Mouse (Mus musculus): ENCODE data around the gene Rap1b.

Rap1b gene

DNA sequence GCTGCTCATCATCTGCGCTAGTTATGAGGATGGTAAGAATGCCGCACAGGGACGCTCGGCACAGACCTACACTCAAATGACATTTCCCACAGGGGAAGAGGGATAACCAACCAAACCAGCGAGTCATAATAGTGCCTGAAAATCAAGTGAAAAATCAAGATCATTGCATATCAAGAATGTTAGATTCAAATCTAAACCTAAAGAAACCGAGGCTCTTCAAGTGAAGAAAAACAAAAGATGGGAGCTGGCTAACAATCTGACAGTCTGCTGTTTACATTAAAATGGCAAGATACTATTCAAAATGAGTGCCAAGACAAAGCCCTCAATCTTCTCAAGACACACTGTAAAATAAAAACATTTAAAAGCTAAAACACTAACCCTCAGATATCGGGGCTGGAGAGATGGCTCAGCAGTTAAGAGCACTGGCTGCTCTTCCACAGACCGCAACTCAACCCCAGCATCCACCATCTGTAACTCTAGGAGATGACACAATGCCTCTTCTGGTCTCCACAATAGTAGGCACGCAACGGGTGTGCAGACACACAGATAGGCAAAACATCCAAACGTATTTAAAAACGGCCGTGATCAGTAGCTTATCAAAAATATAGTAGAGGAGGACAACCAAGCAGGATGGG is 61.9 kb downstream of the Rap1b start:
- no peak for DNase-seq (ENCODE audit: low spot score)

DNA sequence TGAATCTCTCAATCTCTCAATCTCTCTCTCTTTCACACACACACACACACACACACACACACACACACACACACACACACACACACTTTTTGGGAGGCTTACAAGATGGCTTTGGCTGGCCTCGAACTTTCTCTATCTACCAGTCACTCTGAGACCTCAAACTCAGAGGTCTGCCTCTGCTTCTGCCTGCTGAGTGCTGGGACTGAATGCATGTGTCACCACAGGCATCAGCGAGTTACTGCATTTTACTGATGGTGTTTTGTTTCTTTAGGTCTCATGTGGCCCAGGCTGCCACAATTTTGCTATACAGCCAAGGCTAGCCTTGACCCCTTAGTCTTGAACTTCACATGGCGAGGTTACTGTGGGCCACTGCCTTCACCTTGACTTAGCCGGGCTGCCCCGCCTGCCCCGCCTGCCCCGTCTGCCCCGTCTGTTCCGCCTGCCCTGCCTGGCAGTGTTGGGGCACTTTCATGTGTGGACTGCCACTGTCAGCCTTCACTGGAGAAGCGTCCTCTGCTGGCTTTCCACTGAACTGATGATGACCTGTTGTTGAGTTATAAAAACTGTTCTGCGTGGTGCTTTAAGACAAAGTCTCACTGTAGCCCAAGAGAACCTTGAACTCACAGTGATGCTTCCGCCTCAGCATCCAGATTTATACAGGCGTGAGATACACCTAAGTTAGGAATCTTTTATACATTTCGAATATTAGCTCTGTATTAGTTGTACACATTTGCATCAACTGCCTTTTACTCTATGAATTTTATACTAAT is 63.2 kb downstream of the Rap1b start:
- DNase-seq (ENCODE audit: low spot score), result no peak

DNA sequence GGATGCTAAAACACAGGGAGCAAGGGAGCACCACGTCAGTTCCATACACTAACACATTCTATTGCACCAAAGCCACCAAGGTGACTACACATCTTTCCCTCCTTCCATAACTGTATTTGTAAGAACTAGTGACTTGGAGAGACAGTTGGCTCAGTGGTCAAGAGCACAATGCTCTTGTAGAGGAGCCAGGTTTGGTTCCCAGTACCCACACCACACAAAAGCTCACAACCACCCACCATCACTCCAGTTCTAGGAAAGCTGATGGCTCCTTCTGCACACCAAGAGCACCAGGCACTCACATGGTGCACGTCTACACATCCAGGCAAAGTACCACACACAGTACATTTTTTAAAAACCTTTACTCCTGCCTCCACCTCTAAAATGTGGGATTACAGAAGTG is 63.8 kb downstream of the Rap1b start:
- no peak for DNase-seq (ENCODE audit: low spot score)

DNA sequence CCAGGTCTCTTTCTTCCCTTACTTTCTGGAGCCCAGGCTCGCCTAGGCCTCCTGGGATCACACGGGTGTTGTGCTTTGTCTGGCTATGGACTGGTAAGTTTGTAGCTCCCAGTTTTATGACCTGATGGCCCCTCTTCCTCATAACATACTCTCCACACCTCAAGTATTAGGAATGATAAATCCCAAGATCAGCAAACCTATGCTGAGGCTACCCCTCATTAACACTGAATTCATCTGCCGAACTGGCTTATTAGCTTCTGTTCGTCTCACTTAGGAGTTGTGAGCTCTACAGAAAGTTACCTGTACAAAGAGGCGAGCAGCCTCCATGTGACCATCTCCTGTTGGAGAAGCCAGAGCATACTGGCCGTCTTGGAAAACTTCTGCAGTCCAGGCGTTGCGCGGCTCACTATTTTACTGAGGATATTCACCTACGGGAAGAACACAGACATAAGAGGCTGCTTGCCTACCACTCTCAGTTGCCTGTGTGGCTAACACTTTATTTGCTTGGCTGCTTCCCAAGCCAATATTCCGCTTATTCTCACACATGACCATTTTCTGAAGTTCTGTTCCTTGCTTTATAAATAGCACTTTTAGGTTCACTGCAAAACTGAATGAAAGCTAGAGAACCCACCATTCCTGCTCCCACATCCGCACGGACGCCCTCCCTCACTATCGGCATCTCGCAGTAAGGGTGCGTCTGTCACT is 64.7 kb downstream of the Rap1b start:
- DNase-seq (ENCODE audit: low spot score), result no peak

DNA sequence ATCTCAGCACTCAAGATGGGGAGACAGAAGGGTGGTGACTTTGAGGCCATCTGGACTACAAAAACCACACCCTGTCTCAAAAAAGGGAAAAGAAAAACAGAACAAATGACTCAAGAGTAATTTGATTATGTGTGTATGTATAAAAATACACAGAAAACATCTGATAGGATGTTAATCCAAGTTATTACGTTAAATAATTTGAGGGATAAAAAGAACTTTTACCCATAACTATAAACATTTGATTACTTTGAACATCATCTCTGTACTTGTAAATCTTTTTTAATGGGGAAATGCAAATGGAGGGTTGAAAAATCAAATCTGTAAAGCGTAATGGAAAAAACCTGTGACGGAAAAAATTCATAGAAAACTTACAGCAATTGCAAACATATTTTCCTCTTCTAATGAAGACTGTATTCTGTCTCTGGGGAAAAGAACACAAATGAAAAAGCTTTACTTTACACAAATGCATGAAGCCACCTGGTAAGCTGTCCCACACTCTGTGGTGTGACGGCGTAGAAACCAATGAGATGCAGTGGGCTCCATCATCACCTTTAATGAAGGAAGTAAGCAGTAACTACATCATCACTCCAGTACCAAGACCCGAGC is 65.4 kb downstream of the Rap1b start:
- DNase-seq (ENCODE audit: low spot score), result no peak

DNA sequence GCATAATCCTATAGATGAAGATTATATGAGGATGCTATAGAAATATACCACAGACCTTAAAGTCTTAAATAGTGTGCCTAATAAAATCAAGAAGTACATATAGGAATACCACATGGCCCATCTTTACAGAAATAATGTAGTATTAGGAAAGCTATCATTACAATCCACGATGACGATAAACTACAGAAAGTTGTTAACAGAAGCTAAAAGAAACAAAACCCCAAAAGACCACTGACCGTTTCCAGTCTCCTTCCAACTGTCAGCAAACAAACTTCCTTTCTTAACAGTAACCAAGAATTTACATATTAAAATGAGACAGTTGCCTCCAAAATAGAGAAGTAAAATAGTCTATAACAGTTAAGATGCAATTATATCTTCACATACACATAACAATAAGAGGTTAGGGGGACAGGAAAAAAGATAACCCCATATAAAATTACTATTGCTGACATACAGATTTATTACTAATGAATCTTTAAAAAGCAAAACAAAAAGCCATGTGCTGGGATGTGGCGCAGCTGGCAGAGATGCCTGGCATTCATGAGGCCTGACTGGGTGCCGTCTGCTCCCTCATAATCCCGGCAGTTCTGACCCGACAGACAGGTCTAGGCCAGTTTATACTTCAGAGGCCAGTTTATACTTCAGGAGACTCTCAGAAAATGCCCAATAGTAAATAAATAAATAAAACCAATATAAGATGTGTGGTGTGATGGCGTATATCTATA is 66.1 kb downstream of the Rap1b start:
- no peak for DNase-seq (ENCODE audit: low spot score)

DNA sequence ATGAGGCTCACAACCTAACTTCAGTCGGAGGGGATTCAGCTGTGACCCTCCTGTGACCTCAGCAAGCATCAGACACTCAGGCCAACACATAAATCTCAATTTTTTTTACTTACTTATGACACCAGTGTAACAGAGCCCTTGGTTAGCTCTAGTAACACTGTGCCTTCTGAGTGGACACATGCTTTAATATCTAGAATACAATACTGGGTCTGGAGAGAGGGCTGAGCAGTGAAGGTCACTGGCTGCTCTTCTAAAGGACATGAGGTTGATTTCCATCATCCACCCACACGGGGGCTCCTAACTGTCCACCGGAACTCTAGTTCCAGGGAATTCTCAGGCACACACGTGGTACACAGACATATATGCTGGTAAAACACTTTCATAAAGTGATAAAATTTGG is 66.9 kb downstream of the Rap1b start:
- DNase-seq (ENCODE audit: low spot score), result no peak

DNA sequence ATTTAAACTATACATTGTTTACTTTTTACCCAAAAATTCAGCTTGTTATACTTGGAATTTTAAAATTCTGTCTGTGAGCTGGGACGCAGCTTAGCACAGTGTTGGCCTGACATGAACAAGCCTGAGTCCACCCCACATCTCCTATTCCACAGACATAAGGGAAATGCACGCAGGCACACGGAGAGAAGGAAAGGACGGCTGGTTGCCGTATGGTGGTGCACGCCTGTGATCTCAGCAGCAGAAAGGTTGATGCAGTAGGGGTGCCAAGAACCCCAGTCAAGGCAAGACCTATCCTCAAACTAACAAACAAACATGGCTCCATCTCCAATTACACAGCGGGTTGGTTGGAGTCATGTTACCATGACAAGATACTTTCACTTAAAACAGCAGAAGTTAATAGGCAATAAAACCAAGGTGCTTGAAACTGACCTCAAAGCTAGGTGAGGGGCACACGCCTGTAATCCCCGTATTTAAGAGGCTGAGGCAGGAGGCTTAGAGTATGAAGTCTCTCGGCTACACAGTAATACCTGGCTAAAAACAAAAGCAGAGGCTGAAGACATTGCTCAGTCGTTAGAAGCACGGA is 67.4 kb downstream of the Rap1b start:
- DNase-seq (ENCODE audit: low spot score), result no peak

DNA sequence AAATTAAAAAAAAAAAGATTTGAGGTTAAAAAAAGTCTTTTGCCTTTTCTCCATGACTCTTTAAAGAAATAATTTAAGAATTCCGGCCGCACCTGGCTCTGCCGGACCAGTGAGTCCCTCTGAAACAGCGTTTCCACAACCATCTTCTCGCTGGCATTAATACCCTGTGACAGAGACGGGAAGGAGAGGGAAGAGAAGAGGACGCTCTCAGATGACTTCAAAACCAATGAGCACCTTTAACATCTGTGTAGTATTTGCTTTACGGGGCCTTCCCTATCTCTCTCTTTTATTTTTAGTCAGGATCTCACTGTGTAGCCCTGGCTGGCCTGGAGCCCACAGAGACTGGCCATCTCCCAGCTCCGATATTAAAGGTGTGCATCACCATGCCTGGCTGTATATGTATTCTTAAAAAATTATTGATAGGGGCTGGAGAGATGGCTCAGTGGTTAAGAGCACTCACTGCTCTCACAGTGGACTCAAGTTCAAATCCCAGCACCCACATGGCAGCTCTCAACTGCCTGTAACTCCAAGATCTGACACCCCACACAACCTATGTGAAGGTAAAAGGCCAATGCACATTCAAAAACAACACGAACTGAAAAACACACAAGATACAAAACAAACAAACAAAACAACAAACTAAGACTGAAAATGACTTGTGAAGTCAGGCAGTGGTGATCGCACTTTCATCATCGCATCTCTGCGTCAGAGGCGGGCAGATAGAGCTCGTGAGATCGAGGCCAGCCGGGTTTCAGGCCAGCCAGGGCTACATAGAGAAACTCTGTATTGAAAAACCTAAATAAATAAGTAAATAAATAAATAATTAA is 68.1 kb downstream of the Rap1b start:
- no peak for DNase-seq (ENCODE audit: low spot score)

DNA sequence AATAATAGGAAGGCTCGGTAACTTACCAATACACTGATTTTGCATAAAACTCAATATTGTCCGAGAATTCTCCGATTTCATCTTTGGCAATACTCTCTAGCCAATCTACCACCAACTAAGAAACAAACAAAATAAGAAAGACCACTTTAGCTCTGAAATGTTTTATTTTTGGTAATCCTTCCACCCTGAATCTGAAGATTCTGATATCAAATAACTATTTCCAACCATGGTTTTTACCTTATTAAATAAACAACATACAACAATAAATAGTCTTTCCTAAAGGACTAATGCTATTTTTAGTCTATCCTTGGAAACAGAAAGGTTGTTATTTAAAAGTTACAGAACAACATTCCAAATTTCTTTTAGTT is 68.7 kb downstream of the Rap1b start:
- no peak for DNase-seq (ENCODE audit: low spot score)

DNA sequence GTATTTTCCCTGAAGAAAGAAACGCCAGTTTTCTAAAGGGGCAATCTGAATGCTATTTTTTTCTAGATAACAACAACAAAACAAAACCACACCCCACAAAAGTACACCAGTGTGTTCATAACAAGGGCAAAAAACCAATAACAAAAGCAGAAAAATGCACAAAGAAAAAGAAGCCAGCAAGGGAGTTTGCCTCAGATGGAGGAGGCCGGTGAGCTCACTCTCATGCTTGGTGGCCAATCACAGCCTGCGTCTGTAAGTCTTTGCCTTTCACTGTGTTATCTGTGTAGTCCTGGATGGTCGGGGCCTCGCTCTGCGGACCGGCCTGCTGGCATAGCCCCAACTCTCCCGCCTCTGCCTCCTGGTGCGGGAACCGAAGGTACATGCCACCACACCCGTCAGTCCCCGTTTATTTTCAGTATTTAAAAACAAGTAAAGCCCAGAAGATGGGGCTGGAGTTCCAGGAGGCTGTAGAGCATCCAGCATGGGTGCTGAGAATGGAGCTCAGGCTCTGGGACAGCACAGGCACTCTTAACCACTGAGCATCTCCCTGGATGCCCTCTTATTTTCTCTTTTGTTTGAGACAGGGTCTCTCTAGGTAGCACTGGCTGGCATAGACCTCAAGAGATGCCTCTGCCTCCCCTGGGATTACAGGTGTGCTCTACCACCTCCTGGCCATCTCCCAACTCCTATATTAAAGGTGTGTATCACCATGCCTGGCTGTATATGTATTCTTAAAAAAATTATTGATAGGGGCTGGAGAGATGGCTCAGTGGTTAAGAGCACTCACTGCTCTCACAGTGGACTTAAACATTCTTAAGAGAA is 69.3 kb downstream of the Rap1b start:
- no peak for DNase-seq (ENCODE audit: low spot score)

DNA sequence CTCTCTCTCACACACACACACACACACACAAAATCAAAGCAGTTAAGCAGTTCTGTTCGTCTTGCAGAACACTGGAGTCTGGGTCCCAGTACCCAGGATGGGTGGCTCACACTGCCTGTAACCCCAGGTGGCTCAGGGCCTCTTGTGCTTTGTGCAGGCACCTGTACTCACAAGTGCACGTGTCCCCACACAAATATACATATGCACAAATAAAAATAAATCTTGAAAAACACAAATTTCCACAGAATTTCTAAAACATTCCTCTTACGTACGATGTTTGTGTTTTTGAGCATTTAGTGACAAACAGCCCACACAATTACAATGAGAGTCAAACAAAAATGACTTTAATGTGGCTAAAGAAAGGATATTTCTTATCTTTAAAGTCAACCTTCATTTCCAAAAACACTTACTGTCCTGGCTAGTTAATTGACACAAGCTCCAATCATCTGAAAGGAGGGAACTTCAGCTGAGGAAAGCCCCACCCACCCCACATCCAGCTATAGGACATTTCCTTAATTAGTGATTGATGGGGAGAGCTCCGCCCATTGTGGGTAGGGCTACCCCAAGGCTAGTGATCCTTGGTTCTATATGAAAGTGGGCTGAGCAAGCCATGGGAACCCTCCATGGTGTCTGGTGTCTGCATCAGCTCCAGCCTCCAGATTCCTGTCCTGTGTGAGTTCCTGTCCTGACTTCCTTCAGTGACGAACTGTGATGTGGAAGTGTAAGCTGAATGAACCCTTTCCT is 70.3 kb downstream of the Rap1b start:
- no peak for DNase-seq (ENCODE audit: low spot score)

DNA sequence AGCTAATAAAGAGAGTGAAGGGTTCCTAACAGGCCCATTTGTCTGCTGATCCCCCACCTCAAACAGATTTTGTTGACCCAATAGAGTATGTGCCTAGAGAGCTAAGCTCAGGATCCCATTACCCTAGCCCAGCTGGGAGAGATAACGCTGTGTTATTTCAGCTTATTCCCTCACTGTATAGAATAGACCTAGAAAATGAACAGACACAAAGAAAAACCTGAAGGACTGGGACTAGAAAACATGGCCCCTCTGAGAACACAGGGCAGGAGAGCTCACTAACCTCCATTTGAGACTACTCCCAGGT is 71.1 kb downstream of the Rap1b start:
- DNase-seq (ENCODE audit: low spot score), result no peak

DNA sequence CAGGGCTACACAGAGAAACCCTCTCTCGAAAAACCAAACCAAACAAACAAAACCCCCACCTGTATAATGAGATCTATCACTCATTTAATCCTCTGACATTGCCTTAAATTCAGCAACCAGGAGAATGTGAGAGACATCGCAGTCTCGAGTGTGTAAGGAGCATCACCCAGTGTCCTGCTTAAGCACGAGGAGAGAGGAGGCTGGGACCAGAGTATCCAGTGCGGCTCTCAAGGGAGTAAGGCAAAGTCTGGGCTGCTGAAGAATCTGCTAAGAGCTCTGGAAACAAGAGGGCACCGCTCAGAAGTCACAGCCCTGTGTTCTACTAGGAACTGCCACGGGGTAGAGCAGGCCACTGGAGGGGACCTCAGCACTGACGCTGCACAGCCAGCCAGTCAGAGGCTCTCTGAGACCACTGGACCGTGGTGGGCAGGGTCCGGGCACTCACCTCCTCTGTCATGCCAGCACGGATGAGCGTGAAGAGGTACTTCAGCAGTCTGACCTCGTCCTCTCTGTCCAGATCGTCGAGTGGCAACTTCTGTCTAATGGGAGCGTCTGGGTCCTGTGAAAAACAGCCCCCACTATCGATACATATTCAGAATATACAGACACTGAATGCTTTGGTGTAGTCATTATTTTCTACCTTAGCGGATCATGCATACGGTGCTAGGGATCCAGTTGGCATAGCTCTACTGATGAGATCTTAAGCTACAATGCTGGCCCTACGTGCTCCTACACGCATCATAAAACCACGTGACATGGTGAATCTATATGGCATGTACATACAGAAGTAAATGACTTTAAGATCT is 71.6 kb downstream of the Rap1b start:
- DNase-seq (ENCODE audit: low spot score), result no peak

DNA sequence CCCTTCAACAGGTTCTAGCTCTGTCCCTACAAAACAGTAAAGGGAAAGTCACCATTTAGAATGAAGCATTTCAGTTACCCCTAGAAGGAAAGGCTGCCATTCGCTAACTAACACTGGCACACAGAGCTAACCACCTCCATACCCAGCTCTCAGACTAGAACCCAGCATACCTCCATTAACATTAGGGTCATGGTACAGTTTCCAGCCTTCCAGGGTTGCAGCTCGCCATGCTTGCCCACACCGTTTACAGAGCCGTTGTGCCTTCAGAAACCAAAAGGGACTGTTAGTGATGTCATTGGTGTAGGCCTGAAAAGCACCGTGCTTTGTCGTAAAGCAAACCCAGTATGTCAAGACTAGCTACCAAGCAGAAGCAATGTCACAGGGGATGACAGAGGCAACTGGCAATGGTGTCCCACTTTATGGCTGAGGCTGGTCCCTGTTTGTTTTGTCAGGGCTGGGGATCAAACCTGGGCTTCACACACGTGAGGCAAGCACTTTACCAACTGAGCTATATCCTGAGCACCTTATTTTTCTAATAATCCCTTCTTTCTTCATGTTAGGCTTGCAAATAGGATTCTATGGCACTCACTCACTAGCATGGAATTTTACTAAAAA is 72.6 kb downstream of the Rap1b start:
- DNase-seq (ENCODE audit: low spot score), result no peak

DNA sequence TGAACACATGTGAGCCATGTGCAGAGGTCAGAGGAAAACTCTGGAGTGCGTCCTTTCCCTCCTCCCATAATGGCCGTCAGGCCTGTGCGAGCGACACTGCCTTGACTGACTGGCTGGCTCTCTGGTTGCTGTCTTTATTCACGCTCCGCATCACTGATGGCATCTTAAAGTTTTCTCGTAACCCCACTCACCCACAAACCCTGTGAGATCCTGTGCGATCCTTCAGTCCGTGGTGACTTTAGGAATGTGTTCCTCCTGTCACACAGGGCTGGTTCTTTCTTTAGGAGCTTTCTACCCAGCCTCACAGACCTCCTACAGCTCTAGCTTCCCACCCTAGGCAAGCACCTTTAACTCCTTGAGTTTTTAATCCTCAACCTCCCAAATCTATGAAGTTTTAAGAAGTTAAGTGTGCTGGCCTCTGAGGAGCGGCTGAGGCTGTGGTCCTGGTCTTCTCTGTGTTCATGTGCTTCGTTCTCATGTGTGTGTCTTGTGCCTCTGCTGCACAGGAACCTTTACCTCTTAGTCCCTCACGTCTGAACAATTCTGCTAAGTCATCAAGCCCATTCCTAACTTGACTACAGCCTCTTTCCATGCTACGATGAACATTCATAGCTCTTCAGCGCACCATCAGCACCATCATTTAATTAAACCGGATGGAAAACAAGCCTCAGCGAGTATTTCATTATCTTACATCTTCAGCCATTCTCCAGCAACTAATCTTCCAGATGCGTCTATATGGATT is 73.3 kb downstream of the Rap1b start:
- no peak for DNase-seq (ENCODE audit: low spot score)

DNA sequence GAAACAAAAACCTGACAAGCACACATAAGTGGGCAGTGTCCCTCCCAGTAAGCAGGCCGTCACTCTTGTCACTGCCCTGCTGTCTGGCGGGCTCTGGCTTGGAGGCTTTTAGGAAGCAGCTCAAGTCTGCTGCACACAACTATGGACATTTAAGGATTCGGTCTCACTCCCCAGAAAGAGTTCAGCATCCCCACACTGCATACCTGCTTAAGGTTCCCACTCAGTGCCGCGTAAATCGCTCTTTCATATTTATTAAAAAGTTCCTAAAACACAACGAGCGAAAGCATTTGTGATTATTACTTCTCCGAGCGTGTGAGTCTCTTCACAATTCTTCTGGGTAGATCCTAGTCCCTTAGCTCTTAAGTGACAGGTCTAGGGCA is 74.7 kb downstream of the Rap1b start:
- DNase-seq (ENCODE audit: low spot score), result no peak
